Mouse (Mus musculus) frontal cortex, adult (tissue): ENCODE measurements around the gene Fbxl22.

Source experiments
- ATAC-seq: cut with Nextera tagmentation; 2 replicates; pipeline ENCODE4 v1.9.2; 2017; ENCODE audit warnings: mild to moderate bottlenecking, moderate library complexity, mixed read lengths; ENCODE audit not compliant: low TSS enrichment

Fbxl22 gene

GRCm38 (mm10) chr9:66514256-66514770, at the start of gene Fbxl22:
TSS of gene Fbxl22 (minus strand) at chr9:66514593.
- ATAC-seq: no peak

DNA sequence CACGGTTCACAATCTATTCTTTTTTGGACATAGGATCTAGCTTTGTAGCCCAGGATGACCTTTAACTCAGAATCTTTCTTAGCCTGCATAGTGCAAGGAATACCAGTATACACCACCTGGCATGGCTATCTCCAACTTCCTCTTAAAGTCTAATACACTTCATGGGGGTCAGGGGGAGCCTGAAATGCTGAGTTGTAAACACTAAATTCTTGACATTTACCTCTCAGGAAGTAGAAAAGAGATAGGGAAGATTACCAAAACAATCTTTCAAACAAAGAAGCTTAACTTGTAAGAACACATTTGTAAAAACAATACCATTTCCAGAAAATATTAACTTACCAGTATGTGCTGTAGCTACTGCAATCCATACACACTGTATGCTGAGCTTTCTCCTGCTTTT, 47.8 kb upstream of the Fbxl22 start:
- no peak for ATAC-seq

DNA sequence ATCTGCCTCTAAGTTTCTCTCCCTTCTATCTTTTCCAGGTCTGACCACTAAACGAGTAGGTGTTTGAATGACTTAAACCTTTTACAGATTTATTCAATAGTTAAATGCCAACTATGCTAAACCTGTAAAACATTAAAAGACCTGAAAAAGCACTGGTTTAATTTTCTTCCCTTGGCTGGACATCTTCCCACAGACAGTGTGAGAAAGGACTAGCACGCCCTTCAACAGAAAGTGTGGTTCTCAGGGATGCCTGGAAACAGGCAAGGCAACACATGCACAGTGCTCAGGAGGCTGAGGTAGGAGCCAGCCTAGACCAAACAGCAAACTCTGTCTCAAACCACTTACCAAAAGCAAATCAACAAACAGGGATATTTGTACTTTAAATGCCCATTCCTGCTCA, 47.1 kb upstream of the Fbxl22 start:
- no peak for ATAC-seq

DNA sequence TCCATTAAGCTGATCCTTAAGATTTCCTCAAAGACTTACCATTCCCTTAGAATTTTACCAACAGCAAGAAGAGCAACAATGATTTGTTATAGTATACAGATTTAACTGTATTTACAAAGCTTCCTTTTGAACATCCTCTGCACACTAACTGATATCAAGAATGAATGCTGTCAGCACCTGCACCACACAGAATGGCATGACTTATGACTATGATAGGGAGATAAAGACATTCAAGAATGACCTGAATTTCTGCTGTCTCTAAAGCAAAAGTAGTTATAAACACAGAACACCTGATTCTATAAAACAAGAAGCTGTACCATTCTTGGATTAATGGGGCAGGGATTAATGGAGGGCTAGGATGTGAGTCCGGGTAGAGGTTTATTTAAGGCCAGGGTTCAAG, 46.3 kb upstream of the Fbxl22 start:
- ATAC-seq: no peak

GRCm38 (mm10) chr9:66560295-66560694, 45.9 kb upstream of the Fbxl22 start:
- ATAC-seq: no peak

DNA sequence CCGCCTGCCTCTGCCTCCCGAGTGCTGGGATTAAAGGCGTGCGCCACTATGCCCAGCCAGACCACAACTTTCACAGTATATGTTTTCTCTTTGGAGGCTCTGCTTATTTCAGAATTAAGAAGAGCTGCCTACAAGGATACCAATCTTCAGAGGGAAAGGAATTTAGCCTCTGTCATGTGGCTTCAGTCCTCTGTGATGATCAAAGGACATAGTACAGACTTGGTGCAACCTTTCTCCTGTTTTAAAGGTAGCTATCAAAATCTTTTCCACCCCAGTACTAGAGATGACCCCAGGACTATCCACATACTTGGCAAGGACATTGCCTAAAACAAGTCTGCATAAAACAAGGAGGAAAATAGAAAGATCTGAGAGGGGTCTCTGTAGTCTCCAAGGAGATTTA, 44.6 kb upstream of the Fbxl22 start:
- no peak for ATAC-seq

- ATAC-seq: no peak
These were observed 28.4 kb upstream of the Fbxl22 start for GRCm38 (mm10) chr9:66542785-66543184.

GRCm38 (mm10) chr9:66521595-66521994, 7.2 kb upstream of the Fbxl22 start:
- ATAC-seq: no peak

DNA sequence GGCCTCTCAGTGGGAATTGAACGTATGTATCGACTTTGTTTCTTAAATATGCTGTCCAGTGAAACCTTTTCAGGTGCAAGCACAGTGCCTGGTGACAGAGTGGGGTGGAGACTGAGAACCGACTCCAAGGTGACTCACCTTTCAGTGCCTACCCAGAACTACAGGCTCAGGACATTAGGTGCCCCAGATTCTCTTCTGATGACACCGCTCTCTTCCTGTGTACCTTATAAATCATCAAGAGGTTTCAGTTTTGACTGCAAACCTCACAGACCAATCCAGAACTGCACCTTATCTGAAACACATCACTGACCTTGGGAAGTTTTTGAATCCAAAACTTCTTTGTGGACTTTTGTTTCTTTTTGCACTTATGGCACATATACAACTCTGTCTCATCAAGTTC, 5.9 kb upstream of the Fbxl22 start:
- no peak for ATAC-seq

DNA sequence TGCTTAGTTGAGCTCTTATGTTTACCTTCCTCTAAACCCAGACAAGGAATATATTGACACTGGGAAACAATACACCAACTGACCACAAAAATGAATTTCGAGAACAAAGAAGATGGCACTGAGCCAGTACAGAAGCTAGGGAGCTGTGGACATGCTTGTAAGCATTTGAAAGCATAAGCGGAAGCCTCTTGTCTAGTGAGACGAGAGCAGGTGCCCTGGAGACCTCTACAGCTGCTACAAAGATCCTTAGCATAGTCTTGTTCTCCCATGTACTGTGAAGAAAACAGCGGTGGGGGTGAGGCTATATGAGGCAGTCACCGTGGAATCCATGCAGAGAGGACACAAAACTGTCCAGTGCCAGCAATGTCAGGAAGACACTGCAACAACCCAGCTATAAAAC, 4.5 kb upstream of the Fbxl22 start:
- ATAC-seq: no peak

DNA sequence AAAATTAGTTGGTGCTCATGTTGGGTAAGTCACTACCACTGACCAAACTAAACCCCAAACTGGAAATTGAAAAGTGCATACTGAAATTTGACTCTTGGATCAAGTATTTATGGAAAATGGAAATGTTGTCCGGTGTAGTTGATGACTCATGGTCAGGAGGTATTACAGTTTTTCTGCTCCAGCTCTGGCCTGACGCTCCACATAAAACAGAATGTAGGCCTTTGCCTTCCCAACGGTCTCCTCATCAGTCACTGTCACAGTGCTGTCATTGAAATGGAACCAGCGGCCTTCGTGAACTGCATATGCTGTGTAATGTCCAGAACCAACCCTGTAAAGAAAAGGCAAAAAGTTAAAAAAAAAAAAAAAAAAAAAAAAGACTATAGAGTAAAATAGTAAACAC, 3.9 kb upstream of the Fbxl22 start:
- ATAC-seq: no peak

GRCm38 (mm10) chr9:66517746-66518145, 3.4 kb upstream of the Fbxl22 start:
- no peak for ATAC-seq

- ATAC-seq: no peak
These were observed 2.0 kb upstream of the Fbxl22 start for GRCm38 (mm10) chr9:66516296-66516940.

DNA sequence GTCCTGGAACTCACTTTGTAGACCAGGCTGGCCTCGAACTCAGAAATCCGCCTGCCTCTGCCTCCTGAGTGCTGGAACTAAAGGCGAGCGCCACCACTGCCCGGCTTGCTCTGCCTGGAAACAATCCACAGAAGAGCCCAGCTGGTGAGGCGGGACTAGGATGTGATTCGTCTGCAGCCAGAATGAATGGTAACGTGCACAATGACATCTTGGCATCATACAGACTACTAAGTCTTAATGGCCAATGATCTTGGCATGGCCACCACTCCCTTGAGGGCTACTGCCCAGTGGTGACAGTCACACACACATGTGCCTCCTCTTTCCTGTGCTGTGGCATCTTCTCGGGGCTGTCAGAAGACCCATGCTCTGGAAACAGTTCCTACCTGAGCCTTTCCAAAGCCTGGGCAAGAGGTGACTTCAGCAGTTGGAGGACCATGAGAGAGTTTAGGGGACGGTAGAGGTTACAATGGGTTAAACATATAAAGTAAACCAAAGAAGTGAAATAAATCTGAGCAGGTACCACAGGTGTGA, 1.4 kb upstream of the Fbxl22 start:
- ATAC-seq: no peak

DNA sequence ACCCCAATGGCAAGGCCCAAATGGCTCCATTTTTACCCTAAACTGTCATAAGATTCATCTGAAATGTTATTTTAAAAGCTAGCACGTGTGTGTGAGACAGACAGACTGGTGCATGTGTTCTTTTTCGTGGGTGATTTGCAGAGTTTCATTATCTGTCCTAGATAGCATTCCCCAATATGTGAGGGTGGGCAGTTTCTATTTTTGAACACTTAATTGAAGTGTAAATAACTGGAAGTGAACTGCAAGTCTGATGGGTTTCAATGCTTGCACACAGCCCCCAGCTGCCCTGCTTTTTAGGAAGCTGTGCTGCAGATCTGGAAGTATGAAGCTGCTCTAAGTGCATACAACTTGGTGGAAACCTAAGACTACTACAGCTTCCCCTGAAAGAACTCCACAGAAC, 722 bp upstream of the Fbxl22 start:
- ATAC-seq: no peak

GRCm38 (mm10) chr9:66513661-66514255, 635 bp downstream of the Fbxl22 start:
- no peak for ATAC-seq

- peak; percentile 25; the same call in 1 of the 2 replicates for ATAC-seq
These were observed 1.2 kb downstream of the Fbxl22 start for GRCm38 (mm10) chr9:66513150-66513549.

DNA sequence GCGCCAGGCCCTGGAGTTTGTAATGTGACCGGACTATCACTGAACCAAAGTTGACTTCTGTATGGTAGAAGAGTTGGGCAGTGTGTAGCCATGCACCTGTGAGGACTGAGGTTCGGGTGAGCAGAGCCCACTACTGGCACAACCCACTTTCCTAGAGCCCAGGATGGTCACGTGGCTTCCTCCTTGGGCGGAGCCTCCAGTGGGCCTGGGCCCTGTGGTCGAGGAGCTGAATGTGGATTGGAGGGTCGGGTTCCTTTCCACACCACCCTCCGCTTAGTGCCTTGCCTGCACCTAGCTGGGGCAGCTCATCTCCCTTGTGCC, 2.1 kb downstream of the Fbxl22 start:
- ATAC-seq: peak; percentile 64

- ATAC-seq: peak; percentile 75
These were observed 2.6 kb downstream of the Fbxl22 start for GRCm38 (mm10) chr9:66511580-66512350.

GRCm38 (mm10) chr9:66510944-66511343, 3.4 kb downstream of the Fbxl22 start:
- ATAC-seq: no peak

DNA sequence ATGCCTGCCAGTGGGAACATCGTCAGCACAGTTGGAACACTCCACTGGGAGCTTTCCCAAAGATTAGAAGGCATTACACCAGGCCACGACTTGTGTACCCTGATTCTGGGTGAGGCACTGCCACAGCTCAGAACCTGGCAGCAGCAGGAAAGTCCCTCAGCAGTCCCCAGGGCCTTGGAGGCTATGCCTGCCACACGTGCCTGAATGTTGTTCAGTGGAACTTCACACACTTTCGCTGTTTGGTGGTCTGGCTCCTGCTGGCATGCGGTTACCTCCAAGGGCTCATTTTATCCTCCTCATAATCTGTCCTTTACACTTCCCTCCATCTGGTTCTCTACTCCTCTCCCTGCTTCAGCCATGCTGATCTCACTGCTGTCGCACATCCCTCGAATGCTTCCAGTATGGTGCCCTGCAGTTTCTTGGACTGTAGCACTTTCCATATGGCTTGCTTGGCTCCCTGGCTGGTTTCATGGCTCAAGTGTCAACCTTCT, 4.0 kb downstream of the Fbxl22 start:
- no peak for ATAC-seq

DNA sequence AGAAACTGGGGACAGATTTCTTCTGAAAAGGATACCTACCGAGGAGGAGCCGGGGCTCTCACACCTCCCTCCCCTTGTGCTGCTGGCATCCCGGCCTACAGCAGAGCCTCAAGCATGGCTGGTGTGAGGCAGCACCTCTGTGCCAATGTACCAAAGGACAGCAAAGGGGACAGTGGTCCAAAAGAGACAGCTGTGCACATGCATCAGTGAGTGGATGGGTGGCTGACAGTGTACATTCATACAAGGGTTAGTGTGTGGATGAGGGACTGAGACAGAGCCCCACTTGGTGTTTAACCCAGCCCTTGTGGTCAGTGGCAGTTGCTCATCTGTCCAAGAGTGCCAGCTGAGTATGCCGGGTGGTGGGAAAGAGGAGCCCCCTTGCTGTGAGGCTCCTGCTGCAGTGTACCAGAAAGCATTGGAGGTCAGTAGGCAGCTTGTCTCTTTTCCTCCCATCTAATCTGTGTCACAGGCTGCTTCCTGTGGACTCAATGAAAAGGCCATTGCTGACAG, 5.4 kb downstream of the Fbxl22 start:
- ATAC-seq: no peak
